Mouse (Mus musculus) frontal cortex, postnatal 25 days (tissue): Measurements from ENCODE around the gene Inf2.

Experiments
- DNase-seq, 2 experiments: peaks; one replicate each; pipeline ENCODE4 v3.0.0; 2022; ENCODE audit warnings: low spot score in 2 of 2

Gene Inf2

GRCm38 (mm10) chr12:112658619-112659018, 70.0 kb downstream of the Inf2 start:
- no peak for DNase-seq

- DNase-seq = peak; percentile 49 to 56
These were observed 70.5 kb downstream of the Inf2 start for GRCm38 (mm10) chr12:112659109-112659508.

GRCm38 (mm10) chr12:112660576-112661326, 72.2 kb downstream of the Inf2 start:
- no peak for DNase-seq

GRCm38 (mm10) chr12:112661327-112661605, 72.7 kb downstream of the Inf2 start:
- DNase-seq = no peak

GRCm38 (mm10) chr12:112661851-112662250, 73.3 kb downstream of the Inf2 start:
- DNase-seq = no peak

- no peak for DNase-seq
These were observed 74.7 kb downstream of the Inf2 start for GRCm38 (mm10) chr12:112663303-112663702.

- no peak for DNase-seq
These were observed 75.1 kb downstream of the Inf2 start for GRCm38 (mm10) chr12:112663716-112664115.

GRCm38 (mm10) chr12:112664124-112664523, 75.5 kb downstream of the Inf2 start:
- no peak for DNase-seq

- DNase-seq = no peak
These were observed 76.1 kb downstream of the Inf2 start for GRCm38 (mm10) chr12:112664656-112665055.
